Comparison of ENCODE assay signal across 16 mouse cellular contexts in the genomic region with DNA sequence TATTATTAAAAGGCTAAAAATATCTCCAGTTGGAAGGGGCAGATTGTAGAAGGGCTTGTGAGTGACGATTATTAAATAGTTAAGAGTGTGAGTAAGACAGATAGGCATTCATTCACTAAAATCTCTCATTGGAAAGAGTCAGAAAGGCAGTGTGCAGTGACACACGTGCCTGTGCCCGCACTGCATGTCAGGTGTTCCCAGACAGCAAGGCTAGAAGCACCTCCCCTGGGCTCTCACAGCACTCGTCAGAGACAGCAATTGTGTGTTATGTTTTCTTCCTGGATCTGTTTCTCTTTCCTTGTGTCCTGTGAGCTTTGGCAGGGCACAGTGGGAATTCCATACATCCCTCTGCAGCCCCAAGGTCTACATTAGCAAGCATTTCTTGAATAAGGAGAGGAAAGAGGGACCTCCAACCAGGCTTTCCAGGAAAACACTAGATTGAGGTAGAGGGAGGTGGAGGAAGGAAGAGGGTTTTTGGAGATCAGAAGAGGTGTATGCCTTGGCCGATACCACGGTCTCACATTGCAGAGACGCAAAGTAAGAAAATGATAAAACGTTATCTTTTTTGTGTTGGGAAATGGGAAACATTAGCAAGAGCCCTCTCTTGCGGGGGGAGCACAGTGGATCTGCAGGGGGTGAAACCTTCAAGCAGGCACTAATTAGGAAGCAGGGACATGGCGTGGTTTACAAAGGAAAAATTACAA. TPM values are rescaled to one million over a fixed set of nuclear protein-coding genes. Genes with fewer than 3 reads are reported as not detected.
A peak's percentile ranks its signal among the peaks of the same experiment; 100 is the strongest.
DNase-seq lines count a peak whose midpoint lies in the region; ATAC-seq and TF ChIP-seq lines count a peak whose summit lies in the region.
"Had no signal": no experiment of that assay in that cellular context is flagged by ENCODE, and none has a peak within 500 bp of the region (broad histone marks: within the 10 kb centered on the region; RNA-seq: fewer than 3 reads in every experiment).

No protein-coding gene starts in this region.

- peaks cover 10 to 32% of the 10 kb centered on the region in 2 experiments for H3K4me1 ChIP-seq in heart, embryonic 14.5 days (ENCODE audit: control insufficient read depth in 2 of 2, insufficient read depth in 2 of 2, low read length in 2 of 2)
- H3K4me1 ChIP-seq in liver, embryonic 14.5 days (replicated peaks; ENCODE audit: control insufficient read depth in 2 of 2, insufficient read depth in 2 of 2, low read length in 1 of 2), result peaks cover 31 to 36% of the 10 kb centered on the region in 2 experiments
- H3K4me1 ChIP-seq: forebrain, embryonic 15.5 days; midbrain, embryonic 13.5 days; stomach, embryonic 15.5 days had no signal

- DNase-seq in heart, adult 11 months, result no peak
- DNase-seq in brain, adult 2 months (ENCODE audit: low read depth, low spot score), result peak; percentile 17
- peak in 1 of 3 experiments; percentile 29 for DNase-seq in liver, embryonic 14.5 days (ENCODE audit: low read depth in 3 of 3, low spot score in 3 of 3)
- DNase-seq in thymus, postnatal 14 days, result peak; percentile 78
- no peak for DNase-seq in urinary bladder, postnatal 25 days (ENCODE audit: low spot score)
- DNase-seq in layer of hippocampus, adult 9-11 months, result no peak
- no peak for DNase-seq in adrenal gland, adult (ENCODE audit: inconsistent age in 2 of 2, low spot score in 1 of 2)
- DNase-seq: cerebellum, adult 11 months; kidney, postnatal 25 days; lung, postnatal 10 days had no signal

- peak; percentile 57 for TF ChIP-seq EP300 in liver, embryonic 14.5 days (IDR thresholded peaks at IDR 0.05; ENCODE audit: low read depth)

- H3K27me3 ChIP-seq in heart, embryonic 14.5 days (ENCODE audit: control insufficient read depth, insufficient read depth, low read length), result no peaks in the 10 kb centered on the region
- no peaks in the 10 kb centered on the region for H3K27me3 ChIP-seq in liver, embryonic 14.5 days (ENCODE audit: control insufficient read depth, insufficient read depth, low read length)
- H3K27me3 ChIP-seq: forebrain, embryonic 15.5 days; limb, embryonic 12.5 days; midbrain, embryonic 13.5 days; stomach, embryonic 15.5 days had no signal

- H3K4me2 ChIP-seq in heart, embryonic 14.5 days (ENCODE audit: low read length), result peak overlapping the region; percentile 42
- H3K4me2 ChIP-seq in liver, embryonic 14.5 days (ENCODE audit: low read depth), result peak overlapping the region; percentile 53
- H3K4me2 ChIP-seq: forebrain, embryonic 15.5 days; limb, embryonic 12.5 days; midbrain, embryonic 13.5 days; stomach, embryonic 15.5 days had no signal

- no peaks in the 10 kb centered on the region for H3K9me3 ChIP-seq in heart, embryonic 14.5 days (ENCODE audit: control insufficient read depth, low read length)
- no peaks in the 10 kb centered on the region for H3K9me3 ChIP-seq in liver, embryonic 14.5 days (ENCODE audit: control insufficient read depth, low read length)
- H3K9me3 ChIP-seq: forebrain, embryonic 15.5 days; limb, embryonic 12.5 days; midbrain, embryonic 13.5 days; stomach, embryonic 15.5 days had no signal

- ATAC-seq in heart, embryonic 14.5 days (ENCODE audit: insufficient number of reproducible peaks, insufficient read depth, low FRiP score, low read depth), result no peak
- peak; percentile 37 for ATAC-seq in liver, embryonic 14.5 days (ENCODE audit: insufficient read depth)
- ATAC-seq: forebrain, embryonic 15.5 days; intestine, postnatal 0 days; midbrain, embryonic 13.5 days had no signal

- H3K4me3 ChIP-seq in heart, embryonic 14.5 days (ENCODE audit: control insufficient read depth in 1 of 2, insufficient read depth in 1 of 2, low read depth in 1 of 2, low read length in 2 of 2), result no peak overlapping the region
- H3K4me3 ChIP-seq in liver, embryonic 14.5 days (ENCODE audit: insufficient read depth in 1 of 2, low read depth in 2 of 2, low read length in 2 of 2), result 0 out of 4 replicates have a peak overlapping the region, but pooled peaks of 1 of the 2 experiments have one; percentile 6
- H3K4me3 ChIP-seq: forebrain, embryonic 15.5 days; limb, embryonic 12.5 days; midbrain, embryonic 13.5 days; stomach, embryonic 15.5 days had no signal

- H3K36me3 ChIP-seq in heart, embryonic 14.5 days (ENCODE audit: control insufficient read depth, insufficient read depth, low read length), result no peaks in the 10 kb centered on the region
- no peaks in the 10 kb centered on the region for H3K36me3 ChIP-seq in liver, embryonic 14.5 days (replicated peaks; ENCODE audit: control insufficient read depth, insufficient read depth, low read depth)
- H3K36me3 ChIP-seq: forebrain, embryonic 15.5 days; limb, embryonic 12.5 days; midbrain, embryonic 13.5 days; stomach, embryonic 15.5 days had no signal

- 35% methylated on average over 10 of the region's 10 CpGs for WGBS in heart, embryonic 14.5 days
- WGBS in liver, embryonic 14.5 days (ENCODE audit: insufficient replicate concordance), result 33% methylated on average over 10 of the region's 10 CpGs

- H3K27ac ChIP-seq in heart, embryonic 14.5 days (replicated peaks in 1 of 2; ENCODE audit: control insufficient read depth in 1 of 2, insufficient read depth in 1 of 2, low read depth in 2 of 2, low read length in 2 of 2), result peak overlapping the region; percentile 14 to 20; a peak in 2 of 4 replicates
- H3K27ac ChIP-seq in liver, embryonic 14.5 days, result peak overlapping the region; percentile 74
- H3K27ac ChIP-seq: forebrain, embryonic 15.5 days; limb, embryonic 12.5 days; midbrain, embryonic 13.5 days; stomach, embryonic 15.5 days had no signal

- H3K9ac ChIP-seq in heart, embryonic 14.5 days (ENCODE audit: low read length), result peak overlapping the region; percentile 52; the same call in 1 of the 2 replicates
- H3K9ac ChIP-seq in liver, embryonic 14.5 days (replicated peaks), result peak overlapping the region; percentile 54
- H3K9ac ChIP-seq: forebrain, embryonic 15.5 days; limb, embryonic 12.5 days; midbrain, embryonic 13.5 days; stomach, embryonic 15.5 days had no signal

- no peak for TF ChIP-seq CTCF in liver, embryonic 14.5 days (IDR thresholded peaks at IDR 0.05; ENCODE audit: low read depth)

RNA-seq across cellular contexts. Expression of gene Uspl1, which starts 49.2 kb away (rescaled TPM):
- 30.9 and 35.2 TPM in 2 replicates for polyA plus RNA-seq in heart, embryonic 14.5 days (2014; fragmentation: Nextera tagmentation; extraction: Ambion mirVana)
- 6.8 and 8.9 TPM in 2 replicates for polyA plus RNA-seq in liver, embryonic 14.5 days (2012; rRNA removed)
- 18.6 and 22.8 TPM in 2 replicates for polyA plus RNA-seq in liver, embryonic 14.5 days (2014; fragmentation: Nextera tagmentation; extraction: Ambion mirVana)

RNA-seq across cellular contexts. Expression of gene Hmgb1, which starts 49.4 kb away (rescaled TPM):
- 751 and 792 TPM in 2 replicates for polyA plus RNA-seq in heart, embryonic 14.5 days (2014; fragmentation: Nextera tagmentation; extraction: Ambion mirVana)
- 63.4 and 176 TPM in 2 replicates for polyA plus RNA-seq in liver, embryonic 14.5 days (2012; rRNA removed)
- polyA plus RNA-seq in liver, embryonic 14.5 days (2014; fragmentation: Nextera tagmentation; extraction: Ambion mirVana), result 553 and 555 TPM in 2 replicates

Comparison
In these comparisons a context has a peak if more than half of its experiments do, and no peak if none do; other contexts are left out.
1. DNase-seq: peak in brain, adult 2 months (single experiment) and thymus, postnatal 14 days (single experiment); none in heart, adult 11 months (single experiment), urinary bladder, postnatal 25 days (single experiment), layer of hippocampus, adult 9-11 months (single experiment) and adrenal gland, adult (0 of 2).